Mouse (Mus musculus): Measurements from ENCODE around the gene Ccna1. TPM values are rescaled to one million over a fixed set of nuclear protein-coding genes. Genes with fewer than 3 reads are reported as not detected.
A peak's percentile ranks its signal among the peaks of the same experiment; 100 is the strongest.

Gene Ccna1
- polyA plus RNA-seq, 1 experiment from 2014 or later, result 1.7 TPM

GRCm38 (mm10) chr3:55088843-55089242, 33.5 kb upstream of the Ccna1 start:
- Histone ChIP-seq H3K4me3 (ENCODE audit: low read length) (no peak overlapping the region), H3K27ac (ENCODE audit: low read length) (no peak overlapping the region), H3K4me2 (ENCODE audit: low read depth, low read length) (no peak overlapping the region), H3K9me3 (replicated peaks; ENCODE audit: control insufficient read depth, low read length) (no peaks in the 10 kb centered on the region), H3K9ac (ENCODE audit: low read length) (no peak overlapping the region), H3K4me1 (ENCODE audit: control insufficient read depth, insufficient read depth, low read length) (peaks cover 4% of the 10 kb centered on the region; the same call in 1 of the 2 replicates), H3K36me3 (ENCODE audit: control insufficient read depth, insufficient read depth) (no peaks in the 10 kb centered on the region), H3K27me3 (ENCODE audit: control insufficient read depth, insufficient read depth, low read length) (no peaks in the 10 kb centered on the region)
- WGBS, result 68% methylated on average over 3 of the region's 3 CpGs
- ATAC-seq (replicated peaks; ENCODE audit: extremely low read depth, insufficient read depth, low FRiP score), result no peak

GRCm38 (mm10) chr3:55088359-55088758, 33.1 kb upstream of the Ccna1 start:
- H3K36me3 ChIP-seq (ENCODE audit: control insufficient read depth, insufficient read depth), result no peaks in the 10 kb centered on the region
- no peak overlapping the region for H3K4me2 ChIP-seq (ENCODE audit: low read depth, low read length)
- no peaks in the 10 kb centered on the region for H3K27me3 ChIP-seq (ENCODE audit: control insufficient read depth, insufficient read depth, low read length)
- no peak for ATAC-seq (replicated peaks; ENCODE audit: extremely low read depth, insufficient read depth, low FRiP score)
- no peaks in the 10 kb centered on the region for H3K9me3 ChIP-seq (replicated peaks; ENCODE audit: control insufficient read depth, low read length)
- 51% methylated on average over 4 of the region's 4 CpGs for WGBS
- no peak overlapping the region for H3K4me3 ChIP-seq (ENCODE audit: low read length)
- no peak overlapping the region for H3K27ac ChIP-seq (ENCODE audit: low read length)
- peaks cover 4% of the 10 kb centered on the region; the same call in 1 of the 2 replicates for H3K4me1 ChIP-seq (ENCODE audit: control insufficient read depth, insufficient read depth, low read length)
- H3K9ac ChIP-seq (ENCODE audit: low read length), result no peak overlapping the region

GRCm38 (mm10) chr3:55087360-55087759, 32.1 kb upstream of the Ccna1 start:
- no peak for ATAC-seq (replicated peaks; ENCODE audit: extremely low read depth, insufficient read depth, low FRiP score)
- H3K9me3 ChIP-seq (replicated peaks; ENCODE audit: control insufficient read depth, low read length), result no peaks in the 10 kb centered on the region
- H3K27me3 ChIP-seq (ENCODE audit: control insufficient read depth, insufficient read depth, low read length), result no peaks in the 10 kb centered on the region
- H3K36me3 ChIP-seq (ENCODE audit: control insufficient read depth, insufficient read depth), result no peaks in the 10 kb centered on the region
- H3K27ac ChIP-seq (ENCODE audit: low read length), result no peak overlapping the region
- H3K4me2 ChIP-seq (ENCODE audit: low read depth, low read length), result no peak overlapping the region
- H3K9ac ChIP-seq (ENCODE audit: low read length), result no peak overlapping the region
- WGBS, result 51% methylated on average over 4 of the region's 4 CpGs
- H3K4me1 ChIP-seq (ENCODE audit: control insufficient read depth, insufficient read depth, low read length), result peaks cover 4% of the 10 kb centered on the region; the same call in 1 of the 2 replicates
- H3K4me3 ChIP-seq (ENCODE audit: low read length), result no peak overlapping the region

GRCm38 (mm10) chr3:55086948-55087347, 31.6 kb upstream of the Ccna1 start:
- Histone ChIP-seq H3K4me3 (ENCODE audit: low read length) (no peak overlapping the region), H3K4me2 (ENCODE audit: low read depth, low read length) (no peak overlapping the region), H3K27me3 (ENCODE audit: control insufficient read depth, insufficient read depth, low read length) (no peaks in the 10 kb centered on the region), H3K9me3 (replicated peaks; ENCODE audit: control insufficient read depth, low read length) (no peaks in the 10 kb centered on the region), H3K27ac (ENCODE audit: low read length) (no peak overlapping the region), H3K36me3 (ENCODE audit: control insufficient read depth, insufficient read depth) (no peaks in the 10 kb centered on the region), H3K9ac (ENCODE audit: low read length) (no peak overlapping the region), H3K4me1 (ENCODE audit: control insufficient read depth, insufficient read depth, low read length) (peaks cover 4% of the 10 kb centered on the region; the same call in 1 of the 2 replicates)
- 80% methylated on average over 5 of the region's 5 CpGs for WGBS
- no peak for ATAC-seq (replicated peaks; ENCODE audit: extremely low read depth, insufficient read depth, low FRiP score)

- WGBS, result 52% methylated on average over 3 of the region's 3 CpGs
- Histone ChIP-seq H3K4me1 (ENCODE audit: control insufficient read depth, insufficient read depth, low read length) (peaks cover 4% of the 10 kb centered on the region; the same call in 1 of the 2 replicates), H3K4me2 (ENCODE audit: low read depth, low read length) (no peak overlapping the region), H3K4me3 (ENCODE audit: low read length) (no peak overlapping the region), H3K27me3 (ENCODE audit: control insufficient read depth, insufficient read depth, low read length) (no peaks in the 10 kb centered on the region), H3K27ac (ENCODE audit: low read length) (no peak overlapping the region), H3K9me3 (replicated peaks; ENCODE audit: control insufficient read depth, low read length) (no peaks in the 10 kb centered on the region), H3K36me3 (ENCODE audit: control insufficient read depth, insufficient read depth) (no peaks in the 10 kb centered on the region), H3K9ac (ENCODE audit: low read length) (no peak overlapping the region)
- no peak for ATAC-seq (replicated peaks; ENCODE audit: extremely low read depth, insufficient read depth, low FRiP score)
These were observed 30.4 kb upstream of the Ccna1 start for GRCm38 (mm10) chr3:55085716-55086115.

- WGBS, result 60% methylated on average over 6 of the region's 6 CpGs
These were observed 29.5 kb upstream of the Ccna1 start for GRCm38 (mm10) chr3:55084781-55085180.

GRCm38 (mm10) chr3:55080055-55080454, 24.8 kb upstream of the Ccna1 start:
- Histone ChIP-seq H3K4me3 (ENCODE audit: low read length) (no peak overlapping the region), H3K4me2 (ENCODE audit: low read depth, low read length) (no peak overlapping the region), H3K27me3 (ENCODE audit: control insufficient read depth, insufficient read depth, low read length) (no peaks in the 10 kb centered on the region), H3K36me3 (ENCODE audit: control insufficient read depth, insufficient read depth) (no peaks in the 10 kb centered on the region), H3K27ac (ENCODE audit: low read length) (no peak overlapping the region), H3K4me1 (ENCODE audit: control insufficient read depth, insufficient read depth, low read length) (no peaks in the 10 kb centered on the region; the same call in 1 of the 2 replicates), H3K9me3 (replicated peaks; ENCODE audit: control insufficient read depth, low read length) (no peaks in the 10 kb centered on the region), H3K9ac (ENCODE audit: low read length) (no peak overlapping the region)
- WGBS, result 13% methylated on average over 6 of the region's 6 CpGs
- ATAC-seq (replicated peaks; ENCODE audit: extremely low read depth, insufficient read depth, low FRiP score), result peak; percentile 73; the same call in 1 of the 2 replicates

More at GRCm38 (mm10) chr3:55084781-55085180, 29.5 kb upstream of the Ccna1 start:
- no peak overlapping the region for H3K4me2 ChIP-seq (ENCODE audit: low read depth, low read length)
- no peak overlapping the region for H3K9ac ChIP-seq (ENCODE audit: low read length)
- H3K4me3 ChIP-seq (ENCODE audit: low read length), result no peak overlapping the region
- H3K9me3 ChIP-seq (replicated peaks; ENCODE audit: control insufficient read depth, low read length), result no peaks in the 10 kb centered on the region
- H3K36me3 ChIP-seq (ENCODE audit: control insufficient read depth, insufficient read depth), result no peaks in the 10 kb centered on the region
- H3K27ac ChIP-seq (ENCODE audit: low read length), result no peak overlapping the region
- peaks cover 4% of the 10 kb centered on the region for H3K4me1 ChIP-seq (ENCODE audit: control insufficient read depth, insufficient read depth, low read length)
- ATAC-seq (replicated peaks; ENCODE audit: extremely low read depth, insufficient read depth, low FRiP score), result no peak
- no peaks in the 10 kb centered on the region for H3K27me3 ChIP-seq (ENCODE audit: control insufficient read depth, insufficient read depth, low read length)

- Histone ChIP-seq H3K27me3 (ENCODE audit: control insufficient read depth, insufficient read depth, low read length) (no peaks in the 10 kb centered on the region), H3K9ac (ENCODE audit: low read length) (no peak overlapping the region), H3K4me3 (ENCODE audit: low read length) (no peak overlapping the region), H3K27ac (ENCODE audit: low read length) (no peak overlapping the region), H3K4me1 (ENCODE audit: control insufficient read depth, insufficient read depth, low read length) (no peaks in the 10 kb centered on the region; the same call in 1 of the 2 replicates), H3K4me2 (ENCODE audit: low read depth, low read length) (no peak overlapping the region), H3K36me3 (ENCODE audit: control insufficient read depth, insufficient read depth) (no peaks in the 10 kb centered on the region), H3K9me3 (replicated peaks; ENCODE audit: control insufficient read depth, low read length) (no peaks in the 10 kb centered on the region)
- 56% methylated on average over 8 of the region's 8 CpGs for WGBS
- ATAC-seq (replicated peaks; ENCODE audit: extremely low read depth, insufficient read depth, low FRiP score), result no peak
These were observed 24.3 kb upstream of the Ccna1 start for GRCm38 (mm10) chr3:55079619-55080018.

GRCm38 (mm10) chr3:55078233-55078632, 22.9 kb upstream of the Ccna1 start:
- Histone ChIP-seq H3K4me2 (ENCODE audit: low read depth, low read length) (no peak overlapping the region), H3K36me3 (ENCODE audit: control insufficient read depth, insufficient read depth) (no peaks in the 10 kb centered on the region), H3K27ac (ENCODE audit: low read length) (no peak overlapping the region), H3K4me3 (ENCODE audit: low read length) (no peak overlapping the region), H3K9ac (ENCODE audit: low read length) (no peak overlapping the region), H3K27me3 (ENCODE audit: control insufficient read depth, insufficient read depth, low read length) (no peaks in the 10 kb centered on the region), H3K4me1 (ENCODE audit: control insufficient read depth, insufficient read depth, low read length) (no peaks in the 10 kb centered on the region; the same call in 1 of the 2 replicates), H3K9me3 (replicated peaks; ENCODE audit: control insufficient read depth, low read length) (no peaks in the 10 kb centered on the region)
- 63% methylated on average over 6 of the region's 6 CpGs for WGBS
- ATAC-seq (replicated peaks; ENCODE audit: extremely low read depth, insufficient read depth, low FRiP score), result no peak

Measured in heart, embryonic 16.5 days (tissue).